ENCODE assay signal across 20 mouse cellular contexts in the genomic region with DNA sequence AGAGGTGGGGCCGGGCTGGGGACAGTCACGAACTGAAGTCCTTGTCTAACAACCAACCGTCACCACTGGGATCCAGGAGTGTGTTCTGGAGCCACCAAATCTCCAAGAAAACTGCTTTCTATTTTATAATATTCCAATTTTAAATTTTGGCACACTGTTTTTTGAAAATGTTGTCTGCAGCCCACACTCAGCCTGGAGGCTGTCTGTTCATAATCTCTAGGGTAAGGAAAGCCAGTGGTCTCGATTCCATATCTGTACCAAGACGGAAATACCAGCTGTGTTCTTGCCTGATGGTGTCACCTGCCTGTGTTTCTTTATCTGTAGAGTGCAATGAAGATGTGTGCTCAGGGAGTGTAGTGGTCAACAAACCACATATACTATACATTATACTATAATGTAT. TPM values are rescaled to one million over a fixed set of nuclear protein-coding genes. Genes with fewer than 3 reads are reported as not detected.
"Had no signal": no experiment of that assay in that cellular context is flagged by ENCODE, and none has a peak within 500 bp of the region (broad histone marks: within the 10 kb centered on the region; RNA-seq: fewer than 3 reads in every experiment).

No protein-coding gene starts in this region.

- H3K27ac ChIP-seq: midbrain, embryonic 10.5 days; midbrain, embryonic 12.5 days; neural tube, embryonic 13.5 days; neural tube, embryonic 15.5 days; stomach, embryonic 15.5 days; stomach, postnatal 0 days had no signal

- DNase-seq: lung, adult 18-20 months; lung, embryonic 14.5 days; lung, postnatal 10 days; lung, postnatal 4 days; midbrain, embryonic 14.5 days; retina, postnatal 1 day; right cerebral cortex, postnatal 25 days; right cerebral cortex, postnatal 4 days; thymus, adult 2 months; thymus, postnatal 25 days; thymus, postnatal 4 days had no signal

- H3K4me3 ChIP-seq: midbrain, embryonic 10.5 days; midbrain, embryonic 12.5 days; myocyte; neural tube, embryonic 13.5 days; neural tube, embryonic 15.5 days; stomach, embryonic 15.5 days had no signal

RNA-seq across cellular contexts. Expression of a gene that starts 23.6 kb away (rescaled TPM):
- total RNA-seq: megakaryocyte, adult 5-6 weeks; megakaryocyte-erythroid progenitor cell, adult 5-6 weeks had no signal
